Mouse (Mus musculus) cerebral cortex, adult 2 months (tissue): Measurements from ENCODE around the gene Dohh.

ENCODE experiments used
- WGBS: fragments of 180-500 bp; shearing (Covaris S2); methylation state at CpG from one replicate; pipeline ENCODE4 v1.1.7; 2018; 5-methylcytosine and 5-hydroxymethylcytosine counted together

Dohh gene

DNA sequence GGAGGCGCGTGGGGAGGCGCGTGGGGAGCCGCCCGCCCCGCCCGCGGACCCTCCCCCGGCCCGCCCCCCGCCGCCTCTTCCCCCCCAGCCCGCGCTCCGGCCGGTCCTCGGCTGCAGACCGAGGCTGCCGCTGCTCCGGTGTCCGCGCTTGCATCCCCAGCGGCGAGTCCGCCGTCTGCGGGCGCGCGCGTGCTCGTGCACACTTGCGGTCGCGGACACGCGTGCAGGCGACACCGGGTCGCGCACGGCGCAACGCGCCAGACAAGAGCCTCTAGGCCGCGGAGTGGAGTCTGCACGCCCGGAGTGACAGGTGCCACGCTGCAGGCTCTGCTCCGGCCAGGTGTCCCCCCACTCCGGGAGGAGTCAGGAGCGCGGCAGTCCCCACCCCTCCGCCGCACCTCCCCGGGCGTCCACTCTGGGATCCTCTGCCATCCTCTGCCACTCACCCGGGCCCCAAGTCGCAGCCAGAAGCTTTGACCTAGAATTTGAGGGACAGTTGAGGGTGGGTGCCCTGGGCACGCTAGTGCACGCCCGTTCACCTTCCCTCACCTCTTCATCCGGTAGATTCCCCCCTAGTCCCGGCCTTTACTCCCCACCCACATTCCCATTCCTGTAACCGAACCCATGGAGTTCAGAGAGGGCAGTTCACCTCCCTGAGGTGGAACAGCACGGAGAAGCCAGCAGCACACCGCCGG, 46.8 kb downstream of the Dohh start:
- WGBS: 1% methylated on average over 54 of the region's 70 CpGs

DNA sequence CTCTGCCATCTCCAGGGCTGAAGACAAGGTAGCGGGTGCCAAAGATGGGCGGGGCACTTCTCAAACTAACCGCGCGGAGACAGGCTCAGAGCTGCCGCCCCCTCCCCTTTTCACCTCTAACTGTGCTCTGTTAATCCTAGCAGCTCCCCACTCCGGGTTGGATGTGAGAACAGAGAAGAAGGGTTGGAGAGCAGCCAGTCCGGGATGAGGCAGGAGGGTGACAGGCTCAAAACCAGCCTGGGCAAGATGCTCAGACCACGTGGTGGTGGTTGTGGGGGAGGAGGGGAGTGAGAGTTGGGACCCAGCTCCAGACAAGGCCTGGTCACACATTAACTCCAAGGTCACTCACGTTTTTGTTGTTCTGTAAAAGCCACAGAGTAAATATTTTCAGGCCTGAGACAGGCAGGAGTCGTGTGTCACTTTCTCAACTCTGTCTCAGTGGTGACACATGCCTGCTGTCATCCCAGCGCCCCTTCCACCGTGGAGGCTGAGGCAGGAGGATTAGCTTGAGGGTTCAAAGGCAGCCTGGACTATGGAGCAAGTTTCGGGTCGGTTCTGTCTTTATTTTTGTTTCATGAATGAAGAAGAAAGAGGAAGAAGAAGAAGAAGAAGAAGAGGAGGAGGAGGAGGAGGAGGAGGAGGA, 47.4 kb downstream of the Dohh start:
- WGBS: 18% methylated on average over 15 of the region's 15 CpGs

GRCm38 (mm10) chr10:81432169-81432867, 48.1 kb downstream of the Dohh start:
- WGBS: 50% methylated on average over 21 of the region's 21 CpGs

- under 1% methylated on average over 17 of the region's 17 CpGs for WGBS
These were observed 48.6 kb downstream of the Dohh start for GRCm38 (mm10) chr10:81432868-81433262.

GRCm38 (mm10) chr10:81433541-81434289, 49.5 kb downstream of the Dohh start:
- 59% methylated on average over 26 of the region's 26 CpGs for WGBS

DNA sequence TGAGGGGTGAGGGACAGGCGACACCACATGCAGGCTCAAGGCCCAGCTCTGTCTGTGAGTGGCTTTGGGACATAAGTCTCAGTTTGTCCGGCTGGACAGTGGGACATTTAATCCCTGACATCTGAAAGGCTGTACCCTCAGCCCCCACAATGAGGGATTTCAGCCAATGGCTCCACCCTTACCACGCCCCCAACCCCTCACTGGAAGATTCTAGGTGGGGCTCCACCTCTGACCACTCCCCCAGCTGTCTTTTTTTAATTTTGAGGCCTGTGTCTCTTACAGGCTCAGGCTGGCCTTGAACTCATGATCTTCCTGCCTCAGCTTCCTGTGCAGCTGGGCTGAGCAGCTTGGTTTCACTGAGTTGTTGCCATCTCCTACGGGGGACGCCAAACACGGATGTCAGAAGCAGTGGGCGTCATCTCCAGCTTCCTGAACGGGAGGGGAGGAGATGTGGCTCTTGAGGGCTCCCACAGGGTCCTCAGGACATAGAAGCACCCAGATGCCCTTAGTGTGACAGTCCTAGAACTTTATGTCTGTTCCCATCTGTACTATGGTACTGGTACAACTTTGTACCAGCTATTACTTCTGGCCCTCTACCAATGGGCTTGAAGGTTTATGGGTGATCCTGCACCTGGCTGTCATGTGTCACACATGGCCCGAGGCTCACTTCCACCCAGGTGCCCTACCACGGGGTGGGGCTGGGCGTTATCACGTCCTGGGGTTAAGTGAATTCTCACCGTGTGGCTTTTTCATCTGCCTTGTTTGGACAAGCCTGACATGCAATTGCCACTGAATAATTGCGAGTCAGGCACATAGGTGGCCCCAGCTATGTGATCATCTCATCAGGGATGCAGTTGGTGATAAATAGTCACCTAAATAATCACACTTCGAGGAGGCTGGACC, 50.4 kb downstream of the Dohh start:
- WGBS: 58% methylated on average over 15 of the region's 15 CpGs

GRCm38 (mm10) chr10:81435436-81435835, 51.2 kb downstream of the Dohh start:
- WGBS: 46% methylated on average over 3 of the region's 3 CpGs
